Mouse (Mus musculus) E14TG2a.4 (cell line): ENCODE data around the gene Rnf180.
A peak's percentile ranks its signal among the peaks of the same experiment; 100 is the strongest.
"Not testable (repeated sequence)": the region's sequence is repeated elsewhere in the genome, so short reads cannot be mapped to it uniquely, and the experiment has no call there.

ENCODE experiments used
- H3K27me3 ChIP-seq: 2 replicates; pipeline ENCODE4 v1.6.1; 2014; ENCODE audit warnings: low read length, control low read depth; ENCODE audit not compliant: insufficient read depth
- H3K36me3 ChIP-seq: 2 replicates; pipeline ENCODE4 v1.6.1; 2014; ENCODE audit warnings: low read length, control low read depth; ENCODE audit not compliant: insufficient read depth
- H3K4me1 ChIP-seq: replicated peaks from 2 replicates; pipeline ENCODE4 v1.6.1; 2014; ENCODE audit warnings: low read depth, low read length, control low read depth
- H3K4me3 ChIP-seq: replicated peaks from 2 replicates; pipeline ENCODE4 v1.5.1; 2014; ENCODE audit warnings: mild to moderate bottlenecking, low read length
- H3K9me3 ChIP-seq: 2 replicates; pipeline ENCODE4 v1.6.1; 2014; ENCODE audit warnings: low read length, control low read depth
- CTCF ChIP-seq: conservative IDR thresholded peaks from 2 replicates; pipeline ENCODE4 v1.5.1; 2014; ENCODE audit warnings: low read length
- NANOG ChIP-seq: IDR thresholded peaks from 2 replicates; pipeline ENCODE4 v1.6.1; 2014; ENCODE audit warnings: borderline replicate concordance, low read length, mixed read lengths
- POU5F1 ChIP-seq: IDR thresholded peaks from 2 replicates; pipeline ENCODE4 v1.6.1; 2014; ENCODE audit warnings: low read length, borderline replicate concordance

Gene Rnf180

DNA sequence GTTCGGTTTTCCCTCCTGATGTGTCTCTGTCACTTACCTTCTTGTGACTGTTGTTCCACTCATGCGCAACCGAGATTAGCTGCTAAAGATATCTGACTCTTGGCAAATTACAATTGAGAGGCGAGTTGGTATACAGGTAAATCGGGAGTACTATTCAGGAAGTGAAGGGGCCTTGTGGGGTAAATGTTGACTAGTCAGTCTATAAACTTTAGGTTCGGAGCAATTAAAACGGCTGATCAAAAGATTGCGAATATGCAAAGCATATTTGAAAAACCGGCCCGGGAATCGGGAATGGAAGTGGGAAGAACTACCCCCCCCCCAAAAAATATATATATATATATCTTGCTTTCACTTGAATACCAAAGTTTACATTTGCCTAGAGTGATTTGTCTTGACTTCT lies at the start of gene Rnf180:
TSS of gene Rnf180 (minus strand) at position 101 of the 400 bp plus-strand sequence.
- H3K4me3 ChIP-seq: peak within 1 kb of the TSS; percentile 83
- no peaks in the 10 kb centered on the region for H3K36me3 ChIP-seq
- peaks cover 11% of the 10 kb centered on the region for H3K4me1 ChIP-seq
- no peak for TF ChIP-seq NANOG
- TF ChIP-seq POU5F1: no peak
- no peak for TF ChIP-seq CTCF
- H3K27me3 ChIP-seq: peaks cover 25% of the 10 kb centered on the region
- H3K9me3 ChIP-seq: peaks cover 3% of the 10 kb centered on the region; the same call in 1 of the 2 replicates

- Histone ChIP-seq H3K27me3 (no peaks in the 10 kb centered on the region), H3K9me3 (no peaks in the 10 kb centered on the region), H3K4me3 (no peak overlapping the region), H3K36me3 (no peaks in the 10 kb centered on the region), H3K4me1 (no peaks in the 10 kb centered on the region)
- TF ChIP-seq CTCF (no peak), POU5F1 (no peak), NANOG (no peak)
These were observed 36.8 kb upstream of the Rnf180 start for GRCm38 (mm10) chr13:105331199-105331968.

GRCm38 (mm10) chr13:105326946-105327345 lies 32.3 kb upstream of the Rnf180 start:
- Histone ChIP-seq H3K9me3 (no peaks in the 10 kb centered on the region), H3K36me3 (no peaks in the 10 kb centered on the region), H3K4me3 (no peak overlapping the region), H3K27me3 (no peaks in the 10 kb centered on the region), H3K4me1 (no peaks in the 10 kb centered on the region)
- TF ChIP-seq CTCF (no peak), NANOG (no peak), POU5F1 (no peak)

GRCm38 (mm10) chr13:105316926-105317325 lies 22.3 kb upstream of the Rnf180 start:
- Histone ChIP-seq H3K9me3 (no peaks in the 10 kb centered on the region), H3K27me3 (no peaks in the 10 kb centered on the region), H3K4me3 (no peak overlapping the region), H3K4me1 (no peaks in the 10 kb centered on the region), H3K36me3 (no peaks in the 10 kb centered on the region)
- TF ChIP-seq POU5F1 (no peak), CTCF (no peak), NANOG (no peak)

- Histone ChIP-seq H3K4me3 (no peak overlapping the region), H3K4me1 (no peaks in the 10 kb centered on the region), H3K27me3 (no peaks in the 10 kb centered on the region), H3K9me3 (no peaks in the 10 kb centered on the region), H3K36me3 (no peaks in the 10 kb centered on the region)
- TF ChIP-seq CTCF (no peak), NANOG (no peak), POU5F1 (no peak)
These were observed 21.4 kb upstream of the Rnf180 start for GRCm38 (mm10) chr13:105316009-105316408.

GRCm38 (mm10) chr13:105312763-105313162 lies 18.1 kb upstream of the Rnf180 start:
- H3K4me3 ChIP-seq: no peak overlapping the region
- H3K9me3 ChIP-seq: no peaks in the 10 kb centered on the region
- no peaks in the 10 kb centered on the region for H3K27me3 ChIP-seq
- TF ChIP-seq POU5F1 (no peak), CTCF (no peak), NANOG (no peak)
- H3K36me3 ChIP-seq: no peaks in the 10 kb centered on the region
- no peaks in the 10 kb centered on the region for H3K4me1 ChIP-seq

- H3K9me3 ChIP-seq, H3K4me1 ChIP-seq, H3K27me3 ChIP-seq, H3K4me3 ChIP-seq, H3K36me3 ChIP-seq: not testable (repeated sequence)
These were observed 15.9 kb upstream of the Rnf180 start for GRCm38 (mm10) chr13:105310562-105310961.

- no peaks in the 10 kb centered on the region for H3K27me3 ChIP-seq
- no peak overlapping the region for H3K4me3 ChIP-seq
- no peak for TF ChIP-seq POU5F1
- TF ChIP-seq CTCF: no peak
- no peak for TF ChIP-seq NANOG
- H3K9me3 ChIP-seq: no peaks in the 10 kb centered on the region
- H3K36me3 ChIP-seq: no peaks in the 10 kb centered on the region
- no peaks in the 10 kb centered on the region for H3K4me1 ChIP-seq
These were observed 10.9 kb upstream of the Rnf180 start for GRCm38 (mm10) chr13:105305513-105305912.

GRCm38 (mm10) chr13:105304054-105304453 lies 9.4 kb upstream of the Rnf180 start:
- H3K27me3 ChIP-seq: no peaks in the 10 kb centered on the region
- no peak for TF ChIP-seq POU5F1
- TF ChIP-seq NANOG: no peak
- TF ChIP-seq CTCF: no peak
- H3K9me3 ChIP-seq: no peaks in the 10 kb centered on the region
- no peak overlapping the region for H3K4me3 ChIP-seq
- no peaks in the 10 kb centered on the region for H3K4me1 ChIP-seq
- H3K36me3 ChIP-seq: no peaks in the 10 kb centered on the region

- Histone ChIP-seq H3K9me3 (no peaks in the 10 kb centered on the region), H3K27me3 (peaks cover 5% of the 10 kb centered on the region), H3K36me3 (no peaks in the 10 kb centered on the region), H3K4me3 (no peak overlapping the region), H3K4me1 (no peaks in the 10 kb centered on the region)
- TF ChIP-seq NANOG: no peak
- TF ChIP-seq POU5F1: no peak
- no peak for TF ChIP-seq CTCF
These were observed 5.4 kb upstream of the Rnf180 start for GRCm38 (mm10) chr13:105300009-105300346.
